Mouse (Mus musculus): ENCODE measurements around the gene Vmn2r55. TPM values are rescaled to one million over a fixed set of nuclear protein-coding genes. Genes with fewer than 3 reads are reported as not detected.
"Not testable (repeated sequence)": the region's sequence is repeated elsewhere in the genome, so short reads cannot be mapped to it uniquely, and the experiment has no call there.

Gene Vmn2r55
- polyA plus RNA-seq (2016; fragmentation: Nextera tagmentation; extraction: Ambion mirVana), result not detected in 2 replicates

DNA sequence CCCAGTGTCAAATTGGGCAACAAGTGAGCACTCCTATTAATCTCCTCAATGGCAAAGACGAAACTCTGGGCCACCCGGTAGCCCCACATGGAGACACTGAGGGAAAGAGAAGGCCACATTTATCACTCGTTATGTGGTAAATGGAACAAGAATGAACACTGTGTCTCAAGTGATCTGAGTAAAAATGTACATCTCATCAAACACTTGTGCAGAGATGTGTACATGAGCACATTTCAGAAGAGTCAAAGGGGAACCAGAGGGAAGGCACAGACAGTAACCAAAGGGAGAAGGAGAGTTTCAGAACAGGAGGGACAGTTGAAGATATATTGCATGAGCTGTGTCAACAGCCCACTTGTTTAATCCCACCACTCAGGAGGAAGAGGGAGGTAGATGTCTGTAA lies at the start of gene Vmn2r55:
Gene Vmn2r55 (minus strand): TSS at position 101 of the 400 bp plus-strand sequence.
- not testable (repeated sequence) for H3K4me3 ChIP-seq; H3K27me3 ChIP-seq (replicated peaks; ENCODE audit: low read depth, poor library complexity, severe bottlenecking); H3K9me3 ChIP-seq; H3K27ac ChIP-seq (replicated peaks); DNase-seq (ENCODE audit: low spot score); H3K4me1 ChIP-seq; H3K36me3 ChIP-seq (replicated peaks)
- 89% methylated on average over 3 of the region's 3 CpGs for WGBS

- H3K4me3 ChIP-seq; H3K27ac ChIP-seq (replicated peaks); H3K36me3 ChIP-seq (replicated peaks); H3K27me3 ChIP-seq (replicated peaks; ENCODE audit: low read depth, poor library complexity, severe bottlenecking); DNase-seq (ENCODE audit: low spot score); H3K4me1 ChIP-seq: not testable (repeated sequence)
- H3K9me3 ChIP-seq, result peaks cover 13% of the 10 kb centered on the region
- 81% methylated on average over 3 of the region's 4 CpGs for WGBS
Measured at GRCm38 (mm10) chr7:12640219-12640618, 44.6 kb downstream of the Vmn2r55 start, which contains the start of gene Vmn2r54. Gene Vmn2r54, minus strand, starts transcription at chr7:12640319.

- H3K9me3 ChIP-seq, result peaks cover 51% of the 10 kb centered on the region
Measured at GRCm38 (mm10) chr7:12608688-12609087, 76.1 kb downstream of the Vmn2r55 start, which contains the start of gene Vmn2r53. Gene Vmn2r53, minus strand, starts transcription at chr7:12608788.

More at GRCm38 (mm10) chr7:12608688-12609087, 76.1 kb downstream of the Vmn2r55 start, which contains the start of gene Vmn2r53:
- H3K4me1 ChIP-seq, result no peaks in the 10 kb centered on the region
- no peak for DNase-seq (ENCODE audit: low spot score)
- H3K27ac ChIP-seq (replicated peaks), result no peak within 1 kb of the TSS
- H3K4me3 ChIP-seq, result no peak within 1 kb of the TSS
- no peaks in the 10 kb centered on the region for H3K27me3 ChIP-seq (replicated peaks; ENCODE audit: low read depth, poor library complexity, severe bottlenecking)
- H3K36me3 ChIP-seq (replicated peaks), result no peaks in the 10 kb centered on the region

Other genes with a start within 250 kb of the Vmn2r55 start
- gene Zfp606, start 206.7 kb downstream of the Vmn2r55 start, polyA plus RNA-seq (2016; fragmentation: Nextera tagmentation; extraction: Ambion mirVana), result 36.6 and 38.6 TPM in 2 replicates
- gene 2900092C05Rik, start 172.5 kb downstream of the Vmn2r55 start, polyA plus RNA-seq (2016; fragmentation: Nextera tagmentation; extraction: Ambion mirVana), result not detected in 2 replicates
- gene Vmn2r53, start 76.2 kb downstream of the Vmn2r55 start, polyA plus RNA-seq (2016; fragmentation: Nextera tagmentation; extraction: Ambion mirVana), result not detected in 2 replicates
- gene Vmn2r54, start 44.7 kb downstream of the Vmn2r55 start, polyA plus RNA-seq (2016; fragmentation: Nextera tagmentation; extraction: Ambion mirVana), result not detected in 2 replicates
- not detected in 2 replicates for gene Vmn2r56, start 50.0 kb upstream of the Vmn2r55 start, polyA plus RNA-seq (2016; fragmentation: Nextera tagmentation; extraction: Ambion mirVana)
- 14.5 and 15.0 TPM in 2 replicates for gene Zscan18, start 118.6 kb upstream of the Vmn2r55 start, polyA plus RNA-seq (2016; fragmentation: Nextera tagmentation; extraction: Ambion mirVana)
- gene Zfp329, start 133.9 kb upstream of the Vmn2r55 start, polyA plus RNA-seq (2016; fragmentation: Nextera tagmentation; extraction: Ambion mirVana), result 16.1 and 20.4 TPM in 2 replicates
- 31.6 and 33.0 TPM in 2 replicates for gene Zfp110, start 149.8 kb upstream of the Vmn2r55 start, polyA plus RNA-seq (2016; fragmentation: Nextera tagmentation; extraction: Ambion mirVana)
- 5.7 and 6.6 TPM in 2 replicates for gene Zfp128, start 196.2 kb upstream of the Vmn2r55 start, polyA plus RNA-seq (2016; fragmentation: Nextera tagmentation; extraction: Ambion mirVana)
- 19.7 and 20.1 TPM in 2 replicates for gene Zscan22, start 212.8 kb upstream of the Vmn2r55 start, polyA plus RNA-seq (2016; fragmentation: Nextera tagmentation; extraction: Ambion mirVana)
- gene Rps5, start 237.3 kb upstream of the Vmn2r55 start, polyA plus RNA-seq (2016; fragmentation: Nextera tagmentation; extraction: Ambion mirVana), result 1,112 and 1,123 TPM in 2 replicates
- gene Rnf225, start 242.4 kb upstream of the Vmn2r55 start, polyA plus RNA-seq (2016; fragmentation: Nextera tagmentation; extraction: Ambion mirVana), result 0.67 and 1.0 TPM in 2 replicates

All from embryonic facial prominence, embryonic 10.5 days (tissue).